Mouse (Mus musculus): ENCODE results near the gene Yy1.

DNA sequence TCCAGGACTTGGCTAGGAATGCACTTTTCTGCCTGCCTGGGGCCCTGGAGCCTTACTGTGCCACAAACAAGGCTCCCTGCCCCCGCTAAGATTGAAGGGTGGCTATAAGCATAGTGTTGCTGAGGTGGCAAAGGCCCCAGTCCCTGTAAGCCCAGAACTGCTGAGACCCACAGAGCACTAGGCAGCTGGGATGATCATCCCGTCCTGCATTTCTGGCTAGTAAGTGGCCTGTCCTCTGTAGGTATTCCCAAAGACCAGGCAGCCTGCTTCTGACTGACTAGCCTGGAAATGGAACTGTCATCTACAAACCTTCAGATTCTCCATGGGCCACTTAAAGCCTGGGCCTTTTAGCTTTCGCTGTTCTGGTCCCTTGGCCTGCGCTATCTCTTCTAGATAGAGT lies 27.7 kb downstream of the Yy1 start:
- TF ChIP-seq POLR2A (IDR thresholded peaks at IDR 0.05; ENCODE audit: insufficient read depth, low read length): no peak
- no peak for TF ChIP-seq CTCF (IDR thresholded peaks at IDR 0.05; ENCODE audit: low read depth, low read length)
- no peak for TF ChIP-seq EP300 (IDR thresholded peaks at IDR 0.05; ENCODE audit: insufficient read depth, low read depth, low read length)
